ENCODE assay signal across 12 mouse cellular contexts in the genomic region with DNA sequence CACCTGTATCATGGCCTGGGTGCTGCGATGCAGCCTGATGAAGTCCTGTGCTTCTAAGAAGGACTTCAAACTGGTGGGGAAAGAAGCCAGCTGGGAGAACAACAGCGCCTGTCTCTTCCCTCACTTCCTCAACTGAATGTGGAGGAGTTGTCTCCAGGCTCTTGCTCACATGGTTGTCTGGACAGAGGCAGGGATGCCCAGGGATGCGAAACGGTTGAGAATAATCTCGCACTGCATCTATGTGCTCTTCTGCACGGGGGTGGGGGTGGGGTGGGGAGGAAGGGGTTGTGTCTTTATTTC. TPM values are rescaled to one million over a fixed set of nuclear protein-coding genes. Genes with fewer than 3 reads are reported as not detected.
DNase-seq lines count a peak whose midpoint lies in the region; ATAC-seq lines count a peak whose summit lies in the region.
"Had no signal": no experiment of that assay in that cellular context is flagged by ENCODE, and none has a peak within 500 bp of the region (broad histone marks: within the 10 kb centered on the region; RNA-seq: fewer than 3 reads in every experiment).

No protein-coding gene starts in this region.

- H3K9ac ChIP-seq in heart, embryonic 14.5 days (ENCODE audit: low read length): peak overlapping the region; percentile 78

- peaks cover 32 to 49% of the 10 kb centered on the region in 2 experiments for H3K4me1 ChIP-seq in heart, embryonic 14.5 days (ENCODE audit: control insufficient read depth in 2 of 2, insufficient read depth in 2 of 2, low read length in 2 of 2)
- peaks cover 87% of the 10 kb centered on the region for H3K4me1 ChIP-seq in limb, embryonic 10.5 days

- peaks cover 13% of the 10 kb centered on the region for H3K36me3 ChIP-seq in heart, embryonic 14.5 days (ENCODE audit: control insufficient read depth, insufficient read depth, low read length)
- H3K36me3 ChIP-seq in limb, embryonic 10.5 days: 0 out of 2 replicates have a peak, but pooled peaks cover 2% of the 10 kb centered on the region

- WGBS in heart, embryonic 14.5 days: 8% methylated on average over 6 of the region's 6 CpGs
- WGBS in limb, embryonic 10.5 days: 6% methylated on average over 6 of the region's 6 CpGs

- H3K27ac ChIP-seq in heart, embryonic 14.5 days (replicated peaks in 1 of 2; ENCODE audit: control insufficient read depth in 1 of 2, insufficient read depth in 1 of 2, low read depth in 2 of 2, low read length in 2 of 2): peak overlapping the region; percentile 77 to 79
- H3K27ac ChIP-seq in limb, embryonic 10.5 days: peak overlapping the region; percentile 91
- H3K27ac ChIP-seq: layer of hippocampus, adult 2 months had no signal

- H3K4me2 ChIP-seq in heart, embryonic 14.5 days (ENCODE audit: low read length): peak overlapping the region; percentile 83

- peak overlapping the region; percentile 49 to 56 for H3K4me3 ChIP-seq in heart, embryonic 14.5 days (ENCODE audit: control insufficient read depth in 1 of 2, insufficient read depth in 1 of 2, low read depth in 1 of 2, low read length in 2 of 2)
- H3K4me3 ChIP-seq in limb, embryonic 10.5 days: peak overlapping the region; percentile 52
- H3K4me3 ChIP-seq: layer of hippocampus, adult 2 months had no signal

- no peak for ATAC-seq in heart, embryonic 14.5 days (ENCODE audit: insufficient number of reproducible peaks, insufficient read depth, low FRiP score, low read depth)

- H3K9me3 ChIP-seq in heart, embryonic 14.5 days (ENCODE audit: control insufficient read depth, low read length): no peaks in the 10 kb centered on the region
- H3K9me3 ChIP-seq in limb, embryonic 10.5 days (replicated peaks): no peaks in the 10 kb centered on the region

- no peak for DNase-seq in heart, adult 8-10 months (ENCODE audit: low spot score)
- DNase-seq in ES-CJ7 (ENCODE audit: low read depth, low spot score) (peak; percentile 45), MN1 (ENCODE audit: low spot score) (peak; percentile 52)
- peak; percentile 50 for DNase-seq in limb, embryonic 10.5 days (ENCODE audit: low spot score)
- no peak for DNase-seq in T-cell, adult 2 months (ENCODE audit: low spot score)
- no peak for DNase-seq in layer of hippocampus, postnatal 36 days
- DNase-seq: adrenal gland, postnatal 14 days; kidney, adult 18-20 months; liver; lung, postnatal 36 days had no signal

- H3K27me3 ChIP-seq in heart, embryonic 14.5 days (ENCODE audit: control insufficient read depth, insufficient read depth, low read length): no peaks in the 10 kb centered on the region
- H3K27me3 ChIP-seq in limb, embryonic 10.5 days (ENCODE audit: low read depth, poor library complexity, severe bottlenecking): peaks cover 99% of the 10 kb centered on the region

RNA-seq across cellular contexts. Expression of gene Hand2, which starts 20.7 kb away (rescaled TPM):
- polyA plus RNA-seq in heart, embryonic 14.5 days (2014; fragmentation: Nextera tagmentation; extraction: Ambion mirVana): 16.3 and 17.4 TPM in 2 replicates
- 10 to 100 TPM; 43.0 to 58.5 (median 52.6) TPM for total RNA-seq in heart, adult 8-10 months (2022)
- 9.8 and 10.1 TPM in 2 replicates for polyA plus RNA-seq in limb, embryonic 10.5 days (2016; fragmentation: Nextera tagmentation; extraction: Ambion mirVana)
- not detected for total RNA-seq in layer of hippocampus, postnatal 36 days (2021)
- total RNA-seq: layer of hippocampus, adult 2 months had no signal

Comparison
In these comparisons a context has a peak if more than half of its experiments do, and no peak if none do; other contexts are left out.
1. DNase-seq: peak in ES-CJ7 (single experiment), MN1 (single experiment) and limb, embryonic 10.5 days (single experiment); none in heart, adult 8-10 months (single experiment), T-cell, adult 2 months (single experiment) and layer of hippocampus, postnatal 36 days (0 of 2).
2. RNA of gene Hand2, which starts 20.7 kb away (total RNA-seq): 43.0 to 58.5 TPM in heart, adult 8-10 months; not detected in layer of hippocampus, postnatal 36 days; every median in the first group is over 10 times any median in the second.